Mouse (Mus musculus): ENCODE measurements around the gene Gm28035.

GRCm38 (mm10) chr2:30243391-30243790 is 3.0 kb downstream of the Gm28035 start:
- TF ChIP-seq CTCF (IDR thresholded peaks at IDR 0.05; ENCODE audit: low read depth, low read length) (no peak), POLR2A (IDR thresholded peaks at IDR 0.05; ENCODE audit: borderline replicate concordance, low read depth, low read length) (no peak)

Measured in bone marrow macrophage, adult 2 months (primary cell).